ENCODE assay signal across 13 mouse cellular contexts in the genomic region with DNA sequence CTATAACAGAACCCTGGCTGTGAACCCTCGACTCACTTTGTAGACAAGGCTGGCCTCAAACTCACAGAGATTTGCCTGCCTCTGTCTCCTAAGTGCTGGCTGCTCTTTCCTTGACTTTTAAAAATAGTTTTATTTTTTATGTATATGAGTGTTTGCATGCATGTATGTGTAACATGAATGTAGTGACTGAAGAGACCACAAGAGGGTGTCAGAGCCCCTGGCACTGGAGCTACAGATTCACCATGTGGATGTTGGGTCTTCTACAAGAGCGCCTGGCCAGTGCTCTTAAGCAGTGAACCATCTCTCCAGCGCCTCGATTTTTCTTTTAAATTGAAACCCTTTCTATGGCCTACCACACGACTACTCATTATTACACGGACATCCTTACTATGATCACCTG. TPM values are rescaled to one million over a fixed set of nuclear protein-coding genes. Genes with fewer than 3 reads are reported as not detected.
DNase-seq lines count a peak whose midpoint lies in the region; ATAC-seq and TF ChIP-seq lines count a peak whose summit lies in the region.
"Had no signal": no experiment of that assay in that cellular context is flagged by ENCODE, and none has a peak within 500 bp of the region (broad histone marks: within the 10 kb centered on the region; RNA-seq: fewer than 3 reads in every experiment).

No protein-coding gene starts in this region.

- TF ChIP-seq POLR2A in brain, embryonic 14.5 days (IDR thresholded peaks at IDR 0.05; ENCODE audit: borderline replicate concordance, extremely low read depth, insufficient read depth, insufficient read length, poor library complexity, severe bottlenecking), result no peak

- H3K27ac ChIP-seq in heart, embryonic 12.5 days (ENCODE audit: poor library complexity, severe bottlenecking), result no peak overlapping the region
- no peak overlapping the region for H3K27ac ChIP-seq in midbrain, embryonic 11.5 days (ENCODE audit: low read depth, low read length)
- H3K27ac ChIP-seq in midbrain, embryonic 13.5 days, result no peak overlapping the region
- H3K27ac ChIP-seq: lung, embryonic 15.5 days had no signal

- peak; percentile 23; the same call in 1 of the 2 replicates for TF ChIP-seq CTCF in brain, embryonic 14.5 days (IDR thresholded peaks at IDR 0.05; ENCODE audit: borderline replicate concordance, extremely low read depth, insufficient read depth, insufficient read length)

- no peak for ATAC-seq in heart, embryonic 12.5 days (ENCODE audit: insufficient number of reproducible peaks, low FRiP score)
- ATAC-seq in midbrain, embryonic 11.5 days (ENCODE audit: low FRiP score), result no peak
- no peak for ATAC-seq in midbrain, embryonic 13.5 days
- ATAC-seq: forebrain, embryonic 16.5 days had no signal

- 93% methylated on average over 6 of the region's 6 CpGs for WGBS in heart, embryonic 12.5 days
- 92% methylated on average over 6 of the region's 6 CpGs for WGBS in midbrain, embryonic 11.5 days
- WGBS in midbrain, embryonic 13.5 days, result 96% methylated on average over 6 of the region's 6 CpGs

- peak; percentile 21 for DNase-seq in heart, adult 11 months
- peak; percentile 82 for DNase-seq in midbrain, embryonic 11.5 days (ENCODE audit: low spot score, missing footprints)
- DNase-seq in brain, embryonic 14.5 days (ENCODE audit: low read depth), result peak; percentile 26
- peak; percentile 31 for DNase-seq in retina, postnatal 1 day
- no peak for DNase-seq in left cerebral cortex, postnatal 4 days
- no peak for DNase-seq in spleen, postnatal 36 days (ENCODE audit: low spot score in 2 of 2)
- DNase-seq: adrenal gland, adult 2 months; cerebellum, adult 11 months; kidney, postnatal 10 days had no signal

- no peak overlapping the region for H3K9ac ChIP-seq in heart, embryonic 12.5 days
- H3K9ac ChIP-seq in midbrain, embryonic 11.5 days (ENCODE audit: low read length), result no peak overlapping the region
- no peak overlapping the region for H3K9ac ChIP-seq in midbrain, embryonic 13.5 days (replicated peaks)
- H3K9ac ChIP-seq: lung, embryonic 15.5 days had no signal

- H3K27me3 ChIP-seq in heart, embryonic 12.5 days (replicated peaks), result no peaks in the 10 kb centered on the region
- H3K27me3 ChIP-seq in midbrain, embryonic 11.5 days (ENCODE audit: control insufficient read depth, insufficient read depth, low read length), result no peaks in the 10 kb centered on the region
- H3K27me3 ChIP-seq in midbrain, embryonic 13.5 days, result no peaks in the 10 kb centered on the region
- H3K27me3 ChIP-seq: lung, embryonic 15.5 days had no signal

- H3K9me3 ChIP-seq in heart, embryonic 12.5 days (replicated peaks), result no peaks in the 10 kb centered on the region
- no peaks in the 10 kb centered on the region for H3K9me3 ChIP-seq in midbrain, embryonic 11.5 days (ENCODE audit: control insufficient read depth, low read length)
- no peaks in the 10 kb centered on the region for H3K9me3 ChIP-seq in midbrain, embryonic 13.5 days
- H3K9me3 ChIP-seq: lung, embryonic 15.5 days had no signal

- H3K4me2 ChIP-seq in heart, embryonic 12.5 days, result no peak overlapping the region
- H3K4me2 ChIP-seq in midbrain, embryonic 11.5 days, result no peak overlapping the region
- no peak overlapping the region for H3K4me2 ChIP-seq in midbrain, embryonic 13.5 days (replicated peaks)
- H3K4me2 ChIP-seq: lung, embryonic 15.5 days had no signal

- peaks cover 35% of the 10 kb centered on the region for H3K36me3 ChIP-seq in heart, embryonic 12.5 days
- H3K36me3 ChIP-seq in midbrain, embryonic 11.5 days (ENCODE audit: control insufficient read depth, insufficient read depth, low read length), result no peaks in the 10 kb centered on the region
- peaks cover 82% of the 10 kb centered on the region for H3K36me3 ChIP-seq in midbrain, embryonic 13.5 days
- H3K36me3 ChIP-seq: lung, embryonic 15.5 days had no signal

- H3K4me3 ChIP-seq in heart, embryonic 12.5 days, result no peak overlapping the region
- H3K4me3 ChIP-seq in midbrain, embryonic 11.5 days (ENCODE audit: low read depth, low read length), result no peak overlapping the region
- H3K4me3 ChIP-seq in midbrain, embryonic 13.5 days (replicated peaks), result no peak overlapping the region
- H3K4me3 ChIP-seq: lung, embryonic 15.5 days had no signal

- intact Hi-C loops in left cerebral cortex, postnatal 4 days (cut with DNase I), result no loop called here

- H3K4me1 ChIP-seq in heart, embryonic 12.5 days (replicated peaks), result peaks cover 17% of the 10 kb centered on the region
- H3K4me1 ChIP-seq in midbrain, embryonic 11.5 days (ENCODE audit: control insufficient read depth, insufficient read depth, low read length), result no peaks in the 10 kb centered on the region
- no peaks in the 10 kb centered on the region for H3K4me1 ChIP-seq in midbrain, embryonic 13.5 days (replicated peaks)

RNA-seq across cellular contexts. Expression of a gene that starts 18.9 kb away (rescaled TPM):
- 49.0 and 50.4 TPM in 2 replicates for polyA plus RNA-seq in heart, embryonic 12.5 days (2016; fragmentation: Nextera tagmentation; extraction: Ambion mirVana)
- polyA plus RNA-seq in midbrain, embryonic 11.5 days (2014; fragmentation: Nextera tagmentation; extraction: Ambion mirVana), result 50.5 and 52.7 TPM in 2 replicates
- 43.3 and 47.0 TPM in 2 replicates for polyA plus RNA-seq in midbrain, embryonic 13.5 days (2015; fragmentation: Nextera tagmentation; extraction: Ambion mirVana)
- 23.0 and 24.4 TPM in 2 replicates for polyA plus RNA-seq in brain, embryonic 14.5 days (2012; rRNA removed)
- total RNA-seq in left cerebral cortex, postnatal 4 days (2021), result 10 to 100 TPM; 31.6 to 35.8 TPM

RNA-seq across cellular contexts. Expression of a gene that starts 57.3 kb away (rescaled TPM):
- polyA plus RNA-seq in heart, embryonic 12.5 days (2016; fragmentation: Nextera tagmentation; extraction: Ambion mirVana), result 14.9 and 18.3 TPM in 2 replicates
- polyA plus RNA-seq in midbrain, embryonic 11.5 days (2014; fragmentation: Nextera tagmentation; extraction: Ambion mirVana), result 23.3 and 27.0 TPM in 2 replicates
- 33.6 and 38.0 TPM in 2 replicates for polyA plus RNA-seq in midbrain, embryonic 13.5 days (2015; fragmentation: Nextera tagmentation; extraction: Ambion mirVana)
- polyA plus RNA-seq in brain, embryonic 14.5 days (2012; rRNA removed), result 66.0 and 90.7 TPM in 2 replicates
- total RNA-seq in left cerebral cortex, postnatal 4 days (2021), result 100 to 1,000 TPM; 140 to 164 TPM

Comparison
In these comparisons a context has a peak if more than half of its experiments do, and no peak if none do; other contexts are left out.
1. DNase-seq: peak in heart, adult 11 months (single experiment), midbrain, embryonic 11.5 days (single experiment), brain, embryonic 14.5 days (single experiment) and retina, postnatal 1 day (single experiment); none in left cerebral cortex, postnatal 4 days (single experiment) and spleen, postnatal 36 days (0 of 2).